Mouse (Mus musculus): ENCODE data around the gene Atg7.

- no peak for TF ChIP-seq CTCF (IDR thresholded peaks at IDR 0.05; ENCODE audit: low read depth)
- TF ChIP-seq EP300 (IDR thresholded peaks at IDR 0.05; ENCODE audit: low read depth): peak; percentile 76
Measured at GRCm38 (mm10) chr6:114659278-114659991, 16.5 kb downstream of the Atg7 start.
